Mouse (Mus musculus) heart, embryonic 11.5 days (tissue): Measurements from ENCODE around the gene Atp5j. TPM values are rescaled to one million over a fixed set of nuclear protein-coding genes. Genes with fewer than 3 reads are reported as not detected.

Experiments
- ATAC-seq: fragments of 200-750 bp; cut with Nextera tagmentation; replicated peaks from 2 replicates; pipeline ENCODE4 v1.8.0; 2017; ENCODE audit warnings: moderate library complexity; ENCODE audit not compliant: insufficient number of reproducible peaks, low FRiP score, low TSS enrichment
- H3K27ac ChIP-seq: fragments of 300-500 bp; sonication (generic); 2 replicates; pipeline ENCODE4 v1.5.1; 2014; ENCODE audit warnings: mild to moderate bottlenecking, low read depth, low read length
- H3K27me3 ChIP-seq: fragments of 300-500 bp; sonication (generic); 2 replicates; pipeline ENCODE4 v1.6.1; 2014; ENCODE audit warnings: mild to moderate bottlenecking, low read length, mixed read lengths; ENCODE audit not compliant: control insufficient read depth, insufficient read depth
- H3K36me3 ChIP-seq: fragments of 300-500 bp; sonication (generic); 2 replicates; pipeline ENCODE4 v1.6.1; 2014; ENCODE audit warnings: mild to moderate bottlenecking, low read length, moderate library complexity, mixed read lengths; ENCODE audit not compliant: control insufficient read depth, insufficient read depth
- H3K4me1 ChIP-seq: fragments of 300-500 bp; sonication (generic); 2 replicates; pipeline ENCODE4 v1.6.1; 2014; ENCODE audit warnings: low read length; ENCODE audit not compliant: control insufficient read depth, insufficient read depth
- H3K4me2 ChIP-seq: fragments of 300-500 bp; sonication (generic); 2 replicates; pipeline ENCODE4 v1.6.1; 2014; ENCODE audit warnings: mild to moderate bottlenecking, moderate library complexity
- H3K4me3 ChIP-seq: fragments of 300-500 bp; sonication (generic); 2 replicates; pipeline ENCODE4 v1.5.1; 2014; ENCODE audit warnings: low read depth, low read length
- H3K9ac ChIP-seq: fragments of 300-500 bp; sonication (generic); 2 replicates; pipeline ENCODE4 v1.6.1; 2014; ENCODE audit warnings: mild to moderate bottlenecking, low read depth, low read length, moderate library complexity
- H3K9me3 ChIP-seq: fragments of 300-500 bp; sonication (generic); replicated peaks from 2 replicates; pipeline ENCODE4 v1.6.1; 2016; ENCODE audit warnings: low read length; ENCODE audit not compliant: control insufficient read depth
- WGBS: fragments of 180-500 bp; shearing (Covaris S2); extraction: QIAGEN DNeasy Blood & Tissue Kit; methylation state at CpG from one replicate; pipeline ENCODE4 v1.1.7; 2014; ENCODE audit not compliant: insufficient replicate concordance; 5-methylcytosine and 5-hydroxymethylcytosine counted together
- polyA plus RNA-seq: library from polyadenylated mRNA; unstranded; fragments of >200 nt; fragmentation: Nextera tagmentation; extraction: Ambion mirVana; gene quantifications from 2 replicates; pipeline ENCODE4 v1.2.1, GENCODE M21; 2014

Atp5j gene
- polyA plus RNA-seq, result 1,388 and 1,414 TPM in 2 replicates

DNA sequence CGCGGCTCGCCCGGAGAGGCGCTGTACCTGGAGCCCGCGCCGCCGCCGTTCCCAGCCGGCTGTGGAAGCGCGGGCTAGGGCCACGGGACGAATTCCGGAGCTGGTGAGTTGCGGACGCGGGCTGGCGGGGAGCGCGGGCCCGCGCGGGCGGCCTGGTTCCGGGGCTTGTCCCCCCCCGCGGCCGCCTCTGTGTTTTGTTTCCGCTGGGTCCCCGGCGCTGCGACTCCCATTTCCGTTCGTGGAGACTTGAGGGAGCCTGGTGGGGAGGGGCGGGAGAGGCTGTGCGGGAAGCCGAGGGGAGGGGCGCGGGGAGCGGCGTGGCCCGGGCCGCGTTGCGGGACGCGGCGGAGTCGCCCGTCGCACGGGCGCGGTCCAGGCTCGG is at the start of gene Atp5j:
TSS of gene Atp5j (minus strand) at position 185 of the 382 bp plus-strand sequence.
- peak; percentile 57 for ATAC-seq
- Histone ChIP-seq H3K27me3 (no peaks in the 10 kb centered on the region), H3K36me3 (peaks cover 8% of the 10 kb centered on the region), H3K27ac (peak within 1 kb of the TSS; percentile 99), H3K4me2 (peak within 1 kb of the TSS; percentile 81), H3K4me3 (peak within 1 kb of the TSS; percentile 97), H3K9ac (peak within 1 kb of the TSS; percentile 99), H3K4me1 (peaks cover 15% of the 10 kb centered on the region; the same call in 1 of the 2 replicates), H3K9me3 (no peaks in the 10 kb centered on the region)
- under 1% methylated on average over 44 of the region's 57 CpGs for WGBS

DNA sequence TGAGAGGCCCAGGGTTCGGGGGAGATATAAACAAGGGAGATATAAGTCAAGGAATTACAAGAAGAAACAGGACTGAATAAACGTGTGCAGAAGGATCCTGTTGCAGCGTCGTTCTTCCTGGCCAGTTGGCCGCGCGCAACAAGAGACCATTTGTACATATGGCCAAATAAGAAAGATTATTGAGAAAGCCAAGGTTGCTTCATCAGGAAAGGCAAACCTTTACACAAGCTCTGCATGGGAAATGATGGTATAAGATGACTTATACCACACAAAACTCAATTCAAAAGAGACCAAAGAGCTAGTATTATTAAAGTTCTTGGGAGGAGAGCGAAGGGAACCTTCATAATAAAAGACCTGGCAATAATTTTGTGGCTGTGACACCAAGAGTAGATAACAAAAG is 49.1 kb upstream of the Atp5j start:
- H3K27me3 ChIP-seq, result no peaks in the 10 kb centered on the region
- H3K4me1 ChIP-seq, result no peaks in the 10 kb centered on the region; the same call in 1 of the 2 replicates
- no peak for ATAC-seq
- H3K36me3 ChIP-seq, result no peaks in the 10 kb centered on the region
- H3K27ac ChIP-seq, result no peak overlapping the region
- WGBS, result 84% methylated on average over 8 of the region's 8 CpGs
- H3K4me2 ChIP-seq, result no peak overlapping the region
- H3K4me3 ChIP-seq, result no peak overlapping the region
- no peaks in the 10 kb centered on the region for H3K9me3 ChIP-seq
- no peak overlapping the region for H3K9ac ChIP-seq

DNA sequence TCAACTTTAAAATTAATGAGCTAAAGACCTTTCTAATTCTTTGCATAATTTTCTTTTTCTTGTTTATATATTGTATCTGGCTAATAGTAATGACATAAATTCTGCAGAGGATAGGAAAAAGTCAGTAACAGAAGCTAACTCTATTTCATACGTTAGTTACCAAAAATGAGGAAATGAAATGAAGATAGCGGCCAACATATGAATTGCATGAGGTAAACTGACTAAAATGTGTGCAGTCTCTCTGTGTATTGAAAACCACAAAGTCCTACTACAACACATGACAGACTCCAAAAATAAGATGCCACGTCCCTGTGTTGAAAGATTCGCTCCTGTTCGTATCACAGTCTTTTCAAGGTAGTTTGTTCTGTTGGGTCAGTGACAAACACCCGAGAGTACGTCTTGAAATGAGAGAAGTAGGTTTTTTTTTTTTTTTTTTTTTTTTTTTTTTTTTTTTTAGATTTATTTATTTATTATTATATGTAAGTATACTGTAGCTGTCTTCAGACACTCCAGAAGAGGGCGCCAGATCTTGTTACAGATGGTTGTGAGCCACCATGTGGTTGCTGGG is 46.4 kb upstream of the Atp5j start:
- H3K4me2 ChIP-seq, result no peak overlapping the region
- no peak overlapping the region for H3K9ac ChIP-seq
- 84% methylated on average over 7 of the region's 8 CpGs for WGBS
- no peak overlapping the region for H3K27ac ChIP-seq
- H3K9me3 ChIP-seq, result no peaks in the 10 kb centered on the region
- H3K4me1 ChIP-seq, result no peaks in the 10 kb centered on the region
- no peaks in the 10 kb centered on the region for H3K36me3 ChIP-seq
- no peaks in the 10 kb centered on the region for H3K27me3 ChIP-seq
- no peak overlapping the region for H3K4me3 ChIP-seq
- ATAC-seq, result no peak

DNA sequence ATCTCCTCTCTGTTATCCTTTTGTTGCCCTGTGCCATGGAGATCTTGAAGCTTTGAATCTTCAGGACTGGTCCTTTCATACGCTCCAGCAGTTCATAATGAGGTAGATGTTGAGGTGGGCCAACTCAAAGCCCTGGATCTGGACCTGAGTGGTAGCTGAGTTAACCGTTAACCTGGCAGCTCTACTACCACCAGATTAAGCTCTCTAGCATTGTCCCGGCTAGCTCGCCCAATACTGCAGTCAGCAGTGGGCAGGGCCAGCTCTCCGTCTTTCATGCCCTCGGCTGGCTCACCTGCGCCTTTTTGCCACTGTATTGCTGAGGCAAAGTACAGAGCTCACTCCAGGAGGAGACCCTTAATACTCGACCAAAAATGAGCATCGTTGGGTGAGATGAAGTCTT is 45.7 kb upstream of the Atp5j start:
- Histone ChIP-seq H3K4me2 (no peak overlapping the region), H3K9ac (no peak overlapping the region), H3K9me3 (no peaks in the 10 kb centered on the region), H3K4me3 (no peak overlapping the region), H3K4me1 (no peaks in the 10 kb centered on the region), H3K36me3 (no peaks in the 10 kb centered on the region), H3K27me3 (no peaks in the 10 kb centered on the region), H3K27ac (no peak overlapping the region)
- WGBS, result 83% methylated on average over 9 of the region's 9 CpGs
- ATAC-seq, result no peak

DNA sequence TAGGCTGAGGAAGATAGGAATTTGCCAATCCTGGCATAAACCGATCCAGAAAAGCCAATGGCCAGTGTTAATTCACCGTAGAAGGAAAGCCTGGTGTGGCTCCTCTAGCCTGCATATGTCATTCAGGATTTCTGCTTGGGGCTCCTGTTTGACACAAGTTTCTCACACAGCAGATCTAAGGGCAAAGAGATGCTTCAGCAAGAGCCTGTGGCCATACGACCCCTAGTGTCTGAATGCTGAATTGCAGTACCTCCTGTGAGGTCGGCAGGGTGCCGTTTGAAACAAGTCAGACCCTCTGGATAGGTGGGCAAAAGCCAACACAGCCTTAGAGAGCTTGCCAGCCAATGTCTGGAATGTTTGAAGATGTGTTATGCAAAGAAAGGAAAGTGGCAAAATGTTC is 43.7 kb upstream of the Atp5j start:
- no peak overlapping the region for H3K27ac ChIP-seq
- no peaks in the 10 kb centered on the region for H3K27me3 ChIP-seq
- 24% methylated on average over 5 of the region's 5 CpGs for WGBS
- H3K4me1 ChIP-seq, result no peaks in the 10 kb centered on the region
- ATAC-seq, result no peak
- no peak overlapping the region for H3K4me3 ChIP-seq
- no peaks in the 10 kb centered on the region for H3K36me3 ChIP-seq
- H3K9ac ChIP-seq, result no peak overlapping the region
- no peaks in the 10 kb centered on the region for H3K9me3 ChIP-seq
- no peak overlapping the region for H3K4me2 ChIP-seq

DNA sequence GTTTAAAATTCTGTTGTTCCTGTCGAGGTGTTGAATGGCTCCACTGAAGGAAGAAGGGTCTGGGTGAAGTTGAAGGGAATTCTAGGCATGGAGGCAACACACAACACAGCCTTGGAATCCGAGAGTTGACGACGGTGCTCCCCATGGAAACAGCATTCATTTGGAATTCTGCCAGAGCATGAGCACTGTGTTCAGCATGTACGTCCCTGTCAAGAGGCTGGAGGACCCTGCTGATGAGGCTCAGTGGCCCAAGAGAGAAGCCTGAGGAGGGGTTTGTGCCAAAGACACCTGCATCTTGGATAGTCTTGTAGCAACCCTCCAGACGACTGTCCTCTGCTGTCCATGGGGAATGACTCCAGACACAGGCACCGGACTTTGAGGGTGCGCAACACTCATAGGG is 40.7 kb upstream of the Atp5j start:
- H3K27me3 ChIP-seq, result no peaks in the 10 kb centered on the region
- no peaks in the 10 kb centered on the region for H3K36me3 ChIP-seq
- H3K9me3 ChIP-seq, result no peaks in the 10 kb centered on the region
- H3K4me3 ChIP-seq, result no peak overlapping the region
- H3K4me2 ChIP-seq, result no peak overlapping the region
- no peak for ATAC-seq
- WGBS, result 57% methylated on average over 8 of the region's 8 CpGs
- H3K27ac ChIP-seq, result no peak overlapping the region
- H3K9ac ChIP-seq, result no peak overlapping the region
- no peaks in the 10 kb centered on the region for H3K4me1 ChIP-seq

DNA sequence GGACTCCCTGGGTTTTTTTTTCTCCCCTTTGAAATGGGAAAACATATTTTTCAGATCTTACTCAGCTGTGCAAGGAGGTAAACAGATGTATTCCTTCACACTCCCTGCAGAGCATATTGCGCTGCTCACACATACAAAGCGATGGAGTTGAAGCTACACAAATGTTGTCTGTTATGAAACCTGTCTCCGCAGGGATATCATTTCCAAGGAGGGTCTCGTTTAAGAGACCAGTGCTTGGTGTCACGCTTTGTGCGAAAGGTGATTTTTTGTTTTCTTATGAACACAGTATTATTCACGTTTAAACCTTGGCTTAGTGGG is 40.3 kb upstream of the Atp5j start:
- no peak overlapping the region for H3K9ac ChIP-seq
- H3K27me3 ChIP-seq, result no peaks in the 10 kb centered on the region
- WGBS, result 77% methylated on average over 7 of the region's 7 CpGs
- H3K36me3 ChIP-seq, result no peaks in the 10 kb centered on the region
- H3K4me1 ChIP-seq, result no peaks in the 10 kb centered on the region
- ATAC-seq, result no peak
- H3K4me2 ChIP-seq, result no peak overlapping the region
- no peak overlapping the region for H3K4me3 ChIP-seq
- no peaks in the 10 kb centered on the region for H3K9me3 ChIP-seq
- no peak overlapping the region for H3K27ac ChIP-seq

DNA sequence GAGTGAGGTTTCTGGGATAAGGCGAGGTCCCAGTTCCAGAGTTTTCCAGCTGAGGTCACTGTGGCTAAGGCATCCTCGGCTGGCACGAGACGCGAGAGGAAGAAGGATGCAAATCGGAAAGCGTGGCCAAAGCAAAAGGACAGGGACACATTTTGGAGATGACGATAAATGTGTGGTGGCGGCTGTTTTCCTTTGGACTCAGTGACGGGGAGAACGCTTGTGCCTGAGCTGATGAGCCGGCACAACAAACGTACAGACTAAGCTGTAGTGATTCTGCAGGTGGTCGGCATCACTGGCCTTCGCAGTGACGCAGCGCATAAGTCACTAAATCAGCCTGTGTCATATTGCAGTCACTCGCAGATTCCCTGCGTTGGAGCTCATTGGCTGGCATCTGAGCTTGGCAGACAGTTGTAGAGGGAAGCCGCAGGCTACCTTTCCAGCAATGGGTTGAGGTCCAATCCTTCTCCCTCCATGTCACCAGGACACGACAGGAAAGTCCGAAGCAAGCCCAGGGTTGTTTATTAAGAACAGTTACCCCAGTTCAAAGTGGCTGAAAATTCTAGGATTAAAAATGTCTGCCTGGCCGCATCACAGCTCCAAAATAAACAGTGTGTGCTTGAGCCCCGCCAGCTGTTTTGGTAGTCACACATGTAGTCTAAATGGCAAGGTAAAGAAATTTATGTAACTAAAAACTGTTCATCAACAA is 39.7 kb upstream of the Atp5j start:
- no peaks in the 10 kb centered on the region for H3K9me3 ChIP-seq
- H3K9ac ChIP-seq, result no peak overlapping the region
- H3K4me2 ChIP-seq, result no peak overlapping the region
- H3K27me3 ChIP-seq, result no peaks in the 10 kb centered on the region
- WGBS, result 72% methylated on average over 24 of the region's 24 CpGs
- no peak overlapping the region for H3K4me3 ChIP-seq
- H3K27ac ChIP-seq, result no peak overlapping the region
- H3K4me1 ChIP-seq, result no peaks in the 10 kb centered on the region
- H3K36me3 ChIP-seq, result no peaks in the 10 kb centered on the region
- ATAC-seq, result no peak

DNA sequence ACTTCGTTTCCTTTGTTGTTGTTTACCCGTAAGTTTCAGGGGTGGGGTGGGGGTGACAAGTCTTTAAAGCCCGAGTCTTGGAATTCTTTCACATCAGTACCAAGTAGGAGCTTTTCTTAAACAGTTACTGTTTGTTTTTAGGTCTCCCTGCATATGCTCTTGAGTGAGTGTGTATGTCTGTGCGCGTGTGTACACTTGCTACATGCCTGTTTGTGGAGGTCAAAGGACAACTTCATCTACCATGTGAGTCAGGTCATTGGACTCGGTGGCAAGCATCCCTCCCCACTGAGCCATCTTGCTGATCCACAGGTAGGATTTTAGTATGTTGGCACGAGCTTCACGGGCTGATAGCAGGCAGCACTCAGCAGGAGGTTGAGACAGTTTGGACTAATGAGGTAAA is 38.4 kb upstream of the Atp5j start:
- H3K36me3 ChIP-seq, result no peaks in the 10 kb centered on the region
- no peak for ATAC-seq
- WGBS, result 78% methylated on average over 8 of the region's 8 CpGs
- H3K9ac ChIP-seq, result no peak overlapping the region
- H3K27ac ChIP-seq, result no peak overlapping the region
- H3K27me3 ChIP-seq, result no peaks in the 10 kb centered on the region
- H3K9me3 ChIP-seq, result no peaks in the 10 kb centered on the region
- H3K4me1 ChIP-seq, result no peaks in the 10 kb centered on the region
- no peak overlapping the region for H3K4me2 ChIP-seq
- no peak overlapping the region for H3K4me3 ChIP-seq
